Comparison of ENCODE assay signal across 8 mouse cellular contexts in the genomic region with DNA sequence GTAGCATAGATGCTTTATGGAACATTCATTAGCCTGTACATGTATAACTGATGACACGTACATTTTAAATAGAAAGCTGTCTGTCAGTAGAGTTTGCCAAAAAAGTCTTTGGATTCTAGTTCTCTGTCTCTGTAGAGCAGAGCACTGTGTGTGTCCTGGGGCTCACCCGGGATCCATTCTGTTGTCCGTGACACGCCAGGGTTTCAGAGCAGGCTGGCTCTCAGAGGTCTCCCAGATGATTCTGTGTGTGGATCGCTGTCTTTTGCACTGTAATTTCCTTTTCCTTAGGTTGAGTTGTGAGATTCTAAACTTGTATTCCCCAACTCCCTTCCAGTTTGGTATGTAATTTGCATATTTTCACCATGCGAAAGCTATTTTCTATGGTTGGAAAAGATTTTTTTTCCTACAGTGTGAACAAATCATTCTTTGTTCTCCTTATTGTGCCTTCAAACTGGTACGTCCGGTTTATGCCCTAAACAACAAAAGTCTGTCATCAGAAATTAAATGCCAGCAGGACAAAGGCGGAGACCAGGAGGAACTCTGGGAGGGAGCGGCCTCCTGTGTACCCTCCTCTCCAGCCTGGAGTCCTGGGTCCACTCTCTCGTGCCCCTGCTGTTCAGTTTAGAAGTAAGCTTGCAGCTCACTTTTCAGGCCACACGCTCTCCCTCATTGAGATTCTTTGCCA. TPM values are rescaled to one million over a fixed set of nuclear protein-coding genes. Genes with fewer than 3 reads are reported as not detected.
DNase-seq lines count a peak whose midpoint lies in the region; ATAC-seq and TF ChIP-seq lines count a peak whose summit lies in the region.

No protein-coding gene starts in this region.

- peaks cover 40% of the 10 kb centered on the region for H3K4me1 ChIP-seq in embryonic facial prominence, embryonic 10.5 days
- peaks cover 6% of the 10 kb centered on the region for H3K4me1 ChIP-seq in kidney, embryonic 15.5 days
- 0 out of 2 replicates have a peak, but pooled peaks cover 4% of the 10 kb centered on the region for H3K4me1 ChIP-seq in midbrain, embryonic 14.5 days (ENCODE audit: control insufficient read depth, insufficient read depth, low read length)

- peak overlapping the region; percentile 17; the same call in 1 of the 2 replicates for H3K4me3 ChIP-seq in layer of hippocampus, adult 2 months
- H3K4me3 ChIP-seq in embryonic facial prominence, embryonic 10.5 days = peak overlapping the region; percentile 9; the same call in 1 of the 2 replicates
- H3K4me3 ChIP-seq in kidney, embryonic 15.5 days (replicated peaks) = no peak overlapping the region
- H3K4me3 ChIP-seq in midbrain, embryonic 14.5 days (replicated peaks; ENCODE audit: low read depth, low read length) = no peak overlapping the region

- DNase-seq in layer of hippocampus, adult 2 months (ENCODE audit: low spot score in 2 of 2) = no peak
- no peak for DNase-seq in layer of hippocampus, adult 9-11 months
- DNase-seq in embryonic facial prominence, embryonic 10.5 days (ENCODE audit: low spot score) = peak; percentile 60
- DNase-seq in midbrain, embryonic 14.5 days = peak; percentile 47
- no peak for DNase-seq in ovary, postnatal 10 days (ENCODE audit: low spot score)
- DNase-seq in left cerebral cortex, adult 8-10 months (ENCODE audit: low spot score in 2 of 2) = no peak

- 47% methylated on average over 12 of the region's 12 CpGs for WGBS in embryonic facial prominence, embryonic 10.5 days
- 64% methylated on average over 12 of the region's 12 CpGs for WGBS in kidney, embryonic 15.5 days
- WGBS in midbrain, embryonic 14.5 days = 32% methylated on average over 12 of the region's 12 CpGs

- H3K9me3 ChIP-seq in embryonic facial prominence, embryonic 10.5 days = no peaks in the 10 kb centered on the region
- no peaks in the 10 kb centered on the region for H3K9me3 ChIP-seq in kidney, embryonic 15.5 days (replicated peaks)
- no peaks in the 10 kb centered on the region for H3K9me3 ChIP-seq in midbrain, embryonic 14.5 days (ENCODE audit: control insufficient read depth, low read length)

- no peak overlapping the region for H3K9ac ChIP-seq in kidney, embryonic 15.5 days
- H3K9ac ChIP-seq in midbrain, embryonic 14.5 days (replicated peaks; ENCODE audit: low read length) = no peak overlapping the region

- no peaks in the 10 kb centered on the region for H3K36me3 ChIP-seq in embryonic facial prominence, embryonic 10.5 days (replicated peaks)
- no peaks in the 10 kb centered on the region for H3K36me3 ChIP-seq in kidney, embryonic 15.5 days
- no peaks in the 10 kb centered on the region for H3K36me3 ChIP-seq in midbrain, embryonic 14.5 days (ENCODE audit: control insufficient read depth, insufficient read depth, low read length)

- no peak for ATAC-seq in kidney, embryonic 15.5 days (replicated peaks; ENCODE audit: low FRiP score)
- no peak for ATAC-seq in midbrain, embryonic 14.5 days (ENCODE audit: low FRiP score, low TSS enrichment)
- no peak for ATAC-seq in activated CD4-positive, CD25-positive, alpha-beta regulatory T cell, adult 4 months

- peak; percentile 33 for TF ChIP-seq CTCF in layer of hippocampus, adult 2 months (conservative IDR thresholded peaks at IDR 0.05)

- peak overlapping the region; percentile 76 for H3K27ac ChIP-seq in layer of hippocampus, adult 2 months
- H3K27ac ChIP-seq in embryonic facial prominence, embryonic 10.5 days (replicated peaks) = peak overlapping the region; percentile 79
- H3K27ac ChIP-seq in kidney, embryonic 15.5 days = peak overlapping the region; percentile 76
- H3K27ac ChIP-seq in midbrain, embryonic 14.5 days (replicated peaks; ENCODE audit: low read depth, low read length) = no peak overlapping the region

- no peaks in the 10 kb centered on the region for H3K27me3 ChIP-seq in embryonic facial prominence, embryonic 10.5 days (replicated peaks; ENCODE audit: low read depth, poor library complexity, severe bottlenecking)
- no peaks in the 10 kb centered on the region for H3K27me3 ChIP-seq in kidney, embryonic 15.5 days
- H3K27me3 ChIP-seq in midbrain, embryonic 14.5 days (ENCODE audit: control insufficient read depth, insufficient read depth, low read length) = no peaks in the 10 kb centered on the region

- peak overlapping the region; percentile 2; the same call in 1 of the 2 replicates for H3K4me2 ChIP-seq in kidney, embryonic 15.5 days
- no peak overlapping the region for H3K4me2 ChIP-seq in midbrain, embryonic 14.5 days (ENCODE audit: low read length)

RNA-seq across cellular contexts. Expression of a gene that starts 39.4 kb away (rescaled TPM):
- 10 to 100 TPM; 67.6 to 75.1 TPM for total RNA-seq in layer of hippocampus, adult 2 months (2021)
- polyA plus RNA-seq in embryonic facial prominence, embryonic 10.5 days (2016; fragmentation: Nextera tagmentation; extraction: Ambion mirVana) = 26.4 and 27.7 TPM in 2 replicates
- polyA plus RNA-seq in kidney, embryonic 15.5 days (2015; fragmentation: Nextera tagmentation; extraction: Ambion mirVana) = 26.2 and 28.2 TPM in 2 replicates
- polyA plus RNA-seq in midbrain, embryonic 14.5 days (2014; fragmentation: Nextera tagmentation; extraction: Ambion mirVana) = 26.2 and 33.4 TPM in 2 replicates
- 10 to 100 TPM; 31.7 to 46.6 TPM for polyA plus RNA-seq in activated CD4-positive, CD25-positive, alpha-beta regulatory T cell, adult 4 months (2017; shearing (Covaris generic))
- 10 to 100 TPM; 67.2 to 79.7 (median 75.7) TPM for total RNA-seq in left cerebral cortex, adult 8-10 months (2022)

Comparison
In these comparisons a context has a peak if more than half of its experiments do, and no peak if none do; other contexts are left out.
1. DNase-seq: peak in embryonic facial prominence, embryonic 10.5 days (single experiment) and midbrain, embryonic 14.5 days (single experiment); none in layer of hippocampus, adult 2 months (0 of 2), layer of hippocampus, adult 9-11 months (single experiment), ovary, postnatal 10 days (single experiment) and left cerebral cortex, adult 8-10 months (0 of 2).
2. H3K4me3 ChIP-seq: peak in layer of hippocampus, adult 2 months (single experiment) and embryonic facial prominence, embryonic 10.5 days (single experiment); none in kidney, embryonic 15.5 days (single experiment) and midbrain, embryonic 14.5 days (single experiment).